Mouse (Mus musculus): ENCODE results near the gene Odf4.

GRCm38 (mm10) chr11:68886091-68886490 lies 40.8 kb downstream of the Odf4 start:
- TF ChIP-seq CTCF (IDR thresholded peaks at IDR 0.05; ENCODE audit: extremely low read depth, insufficient read depth, low read length) (no peak), POLR2A (IDR thresholded peaks at IDR 0.05; ENCODE audit: extremely low read depth, insufficient read depth, low read length) (no peak)
